Mouse (Mus musculus) kidney, embryonic 15.5 days (tissue): ENCODE measurements around the gene Olfr643. TPM values are rescaled to one million over a fixed set of nuclear protein-coding genes. Genes with fewer than 3 reads are reported as not detected.

Source experiments
- ATAC-seq: fragments of 200-750 bp; cut with Nextera tagmentation; replicated peaks from 2 replicates; pipeline ENCODE4 v1.8.0; 2017; ENCODE audit warnings: moderate TSS enrichment; ENCODE audit not compliant: low FRiP score
- H3K27ac ChIP-seq: fragments of 300-500 bp; sonication (generic); 2 replicates; pipeline ENCODE4 v1.5.1; 2015; ENCODE audit warnings: mild to moderate bottlenecking, inconsistent platforms
- H3K27me3 ChIP-seq: fragments of 300-500 bp; sonication (generic); 2 replicates; pipeline ENCODE4 v1.6.1; 2015; ENCODE audit warnings: inconsistent platforms
- H3K36me3 ChIP-seq: fragments of 300-500 bp; sonication (generic); 2 replicates; pipeline ENCODE4 v1.6.1; 2015; ENCODE audit warnings: inconsistent platforms
- H3K4me1 ChIP-seq: fragments of 300-500 bp; sonication (generic); 2 replicates; pipeline ENCODE4 v1.6.1; 2015; ENCODE audit warnings: inconsistent platforms
- H3K4me2 ChIP-seq: fragments of 300-500 bp; sonication (generic); 2 replicates; pipeline ENCODE4 v1.6.1; 2015; ENCODE audit warnings: moderate library complexity, mild to moderate bottlenecking, inconsistent platforms
- H3K4me3 ChIP-seq: fragments of 300-500 bp; sonication (generic); replicated peaks from 2 replicates; pipeline ENCODE4 v1.5.1; 2015; ENCODE audit warnings: mild to moderate bottlenecking, inconsistent platforms
- H3K9ac ChIP-seq: fragments of 300-500 bp; sonication (generic); 2 replicates; pipeline ENCODE4 v1.6.1; 2015; ENCODE audit warnings: mild to moderate bottlenecking, inconsistent platforms
- H3K9me3 ChIP-seq: fragments of 300-500 bp; sonication (generic); replicated peaks from 2 replicates; pipeline ENCODE4 v1.6.1; 2016; ENCODE audit warnings: inconsistent platforms
- WGBS: fragments of 180-500 bp; shearing (Covaris S2); methylation state at CpG from one replicate; pipeline ENCODE4 v1.1.7; 2015; ENCODE audit warnings: mixed read lengths; 5-methylcytosine and 5-hydroxymethylcytosine counted together
- polyA plus RNA-seq: library from polyadenylated mRNA; unstranded; fragments of >200 nt; fragmentation: Nextera tagmentation; extraction: Ambion mirVana; gene quantifications from 2 replicates; pipeline ENCODE4 v1.2.1, GENCODE M21; 2015

The Olfr643 gene
- polyA plus RNA-seq, 1 experiment from 2014 or later: not detected

DNA sequence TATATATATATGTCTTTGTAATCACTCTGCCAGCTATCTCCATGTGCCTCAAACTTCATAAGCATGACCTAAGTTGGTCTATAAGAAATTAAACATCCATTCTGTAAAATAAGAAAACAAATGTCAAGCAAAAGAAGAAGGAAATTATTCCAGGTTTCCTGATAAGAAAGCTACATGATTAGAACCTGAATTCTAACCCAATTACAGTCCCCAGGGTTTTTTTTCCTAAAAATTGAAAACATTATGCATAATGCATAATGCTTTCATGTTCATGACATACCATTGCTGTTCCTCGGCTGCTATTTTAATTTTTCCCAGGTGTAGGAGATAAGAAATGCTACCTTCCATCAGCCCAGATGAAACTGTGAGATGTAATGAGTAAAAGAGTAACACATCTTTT, 51.8 kb downstream of the Olfr643 start, which contains the start of gene Olfr645:
Gene Olfr645, minus strand, starts transcription at position 101 of the 400 bp plus-strand sequence.
- H3K27ac ChIP-seq: no peak within 1 kb of the TSS
- no peaks in the 10 kb centered on the region for H3K9me3 ChIP-seq
- WGBS: 77% methylated on average over 1 of the region's 1 CpGs
- H3K9ac ChIP-seq: no peak within 1 kb of the TSS
- no peaks in the 10 kb centered on the region for H3K27me3 ChIP-seq
- no peak within 1 kb of the TSS for H3K4me3 ChIP-seq
- H3K4me1 ChIP-seq: no peaks in the 10 kb centered on the region
- no peak within 1 kb of the TSS for H3K4me2 ChIP-seq
- no peaks in the 10 kb centered on the region for H3K36me3 ChIP-seq
- no peak for ATAC-seq

GRCm38 (mm10) chr7:104071769-104072168, 65.4 kb downstream of the Olfr643 start, which contains the start of gene Olfr644:
Gene Olfr644, minus strand, starts transcription at chr7:104071869.
- Histone ChIP-seq H3K4me2 (no peak within 1 kb of the TSS), H3K36me3 (no peaks in the 10 kb centered on the region), H3K27me3 (no peaks in the 10 kb centered on the region), H3K4me3 (no peak within 1 kb of the TSS), H3K9me3 (no peaks in the 10 kb centered on the region), H3K9ac (no peak within 1 kb of the TSS), H3K27ac (no peak within 1 kb of the TSS), H3K4me1 (no peaks in the 10 kb centered on the region)
- WGBS: 81% methylated on average over 2 of the region's 2 CpGs
- ATAC-seq: no peak

DNA sequence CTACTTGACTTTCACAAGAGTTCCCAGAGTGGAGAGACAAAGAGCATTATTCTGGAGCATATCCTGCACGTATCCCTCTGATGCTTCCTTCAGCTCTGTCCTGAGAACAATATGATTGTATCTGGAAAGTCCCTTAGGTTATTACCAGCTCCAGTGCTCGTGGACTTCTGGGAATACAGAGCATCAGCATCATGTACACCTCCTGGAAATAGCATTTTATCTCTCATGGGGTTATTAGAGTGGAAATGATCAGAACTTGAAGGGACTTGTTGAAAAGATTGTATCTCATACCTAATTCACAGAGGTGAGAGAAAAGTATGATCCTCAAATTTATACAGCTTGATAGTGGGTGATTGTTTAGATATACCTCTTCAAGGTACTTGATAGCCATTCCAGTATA, 75.9 kb downstream of the Olfr643 start, which contains the start of gene 4930516K23Rik:
Gene 4930516K23Rik, minus strand, starts transcription at position 101 of the 400 bp plus-strand sequence.
- Histone ChIP-seq H3K4me3 (no peak within 1 kb of the TSS), H3K9ac (no peak within 1 kb of the TSS), H3K4me2 (no peak within 1 kb of the TSS), H3K27ac (no peak within 1 kb of the TSS), H3K4me1 (no peaks in the 10 kb centered on the region), H3K27me3 (no peaks in the 10 kb centered on the region), H3K36me3 (no peaks in the 10 kb centered on the region), H3K9me3 (no peaks in the 10 kb centered on the region)
- ATAC-seq: no peak
- 55% methylated on average over 2 of the region's 2 CpGs for WGBS

- Histone ChIP-seq H3K27ac (no peak overlapping the region), H3K36me3 (no peaks in the 10 kb centered on the region), H3K4me2 (no peak overlapping the region), H3K9ac (no peak overlapping the region), H3K4me1 (no peaks in the 10 kb centered on the region), H3K9me3 (no peaks in the 10 kb centered on the region), H3K27me3 (no peaks in the 10 kb centered on the region), H3K4me3 (no peak overlapping the region)
- no peak for ATAC-seq
- WGBS: 94% methylated on average over 1 of the region's 1 CpGs
Observed at GRCm38 (mm10) chr7:104059215-104059614, 78.0 kb downstream of the Olfr643 start.

DNA sequence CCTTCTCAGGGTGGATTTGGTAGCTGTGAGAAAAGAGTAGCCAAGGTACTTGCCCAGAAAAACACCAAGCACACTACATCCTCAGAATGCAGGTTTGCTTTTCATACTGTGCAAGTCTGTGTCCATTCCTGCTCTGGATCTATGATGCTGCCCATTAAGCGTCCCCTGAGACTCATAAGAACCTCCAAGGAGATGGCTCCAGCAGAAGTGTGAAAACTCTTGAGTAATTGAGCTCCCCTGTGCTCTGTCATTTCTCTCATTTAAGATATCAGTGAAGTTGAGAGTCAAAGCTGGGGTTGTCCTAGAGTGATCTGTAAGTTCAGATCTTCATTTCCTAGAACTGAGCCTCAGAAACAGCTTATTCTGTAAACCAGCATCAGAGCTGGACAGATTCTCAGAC, 84.6 kb downstream of the Olfr643 start, which contains the start of gene Olfr642:
Gene Olfr642, minus strand, starts transcription at position 101 of the 400 bp plus-strand sequence.
- Histone ChIP-seq H3K36me3 (no peaks in the 10 kb centered on the region), H3K9ac (no peak within 1 kb of the TSS), H3K4me3 (no peak within 1 kb of the TSS), H3K27me3 (no peaks in the 10 kb centered on the region), H3K9me3 (no peaks in the 10 kb centered on the region), H3K4me1 (no peaks in the 10 kb centered on the region), H3K4me2 (no peak within 1 kb of the TSS), H3K27ac (no peak within 1 kb of the TSS)
- ATAC-seq: no peak
- 78% methylated on average over 1 of the region's 1 CpGs for WGBS

GRCm38 (mm10) chr7:104050745-104051144, 86.5 kb downstream of the Olfr643 start:
- WGBS: 87% methylated on average over 4 of the region's 4 CpGs
- no peak overlapping the region for H3K27ac ChIP-seq

DNA sequence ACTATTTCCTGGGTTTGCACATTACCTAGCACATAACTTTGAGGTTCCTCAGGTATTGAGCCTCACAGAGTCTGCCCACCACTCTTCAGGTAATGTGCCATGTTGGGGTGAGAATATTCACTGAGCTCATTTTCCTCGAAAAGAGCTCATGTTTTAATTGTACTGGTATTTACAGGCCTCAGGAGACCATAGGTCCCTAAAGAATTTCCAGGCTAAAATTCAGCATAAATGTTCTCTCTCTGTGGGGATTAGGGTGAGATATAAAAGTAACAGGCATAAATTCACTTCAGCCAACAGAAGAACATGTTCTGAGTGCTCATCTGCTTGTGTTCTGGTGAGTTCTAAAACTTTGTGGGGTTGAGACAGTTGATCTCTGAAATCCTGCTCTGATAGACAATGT, 102.1 kb downstream of the Olfr643 start, which contains the start of gene Olfr641:
Gene Olfr641, plus strand, starts transcription at position 301 of the 400 bp plus-strand sequence.
- Histone ChIP-seq H3K9ac (no peak within 1 kb of the TSS), H3K36me3 (no peaks in the 10 kb centered on the region), H3K9me3 (no peaks in the 10 kb centered on the region), H3K4me3 (no peak within 1 kb of the TSS), H3K27me3 (no peaks in the 10 kb centered on the region), H3K4me2 (no peak within 1 kb of the TSS), H3K27ac (no peak within 1 kb of the TSS), H3K4me1 (no peaks in the 10 kb centered on the region)
- WGBS: 82% methylated on average over 1 of the region's 1 CpGs
- ATAC-seq: no peak

More at GRCm38 (mm10) chr7:104050745-104051144, 86.5 kb downstream of the Olfr643 start:
- Histone ChIP-seq H3K9me3 (no peaks in the 10 kb centered on the region), H3K9ac (no peak overlapping the region), H3K4me1 (no peaks in the 10 kb centered on the region), H3K36me3 (no peaks in the 10 kb centered on the region), H3K4me2 (no peak overlapping the region), H3K4me3 (no peak overlapping the region), H3K27me3 (no peaks in the 10 kb centered on the region)
- no peak for ATAC-seq

- no peak overlapping the region for H3K27ac ChIP-seq
- H3K9ac ChIP-seq: no peak overlapping the region
- no peaks in the 10 kb centered on the region for H3K4me1 ChIP-seq
- no peak overlapping the region for H3K4me2 ChIP-seq
- WGBS: 79% methylated on average over 3 of the region's 3 CpGs
- H3K9me3 ChIP-seq: no peaks in the 10 kb centered on the region
- no peaks in the 10 kb centered on the region for H3K36me3 ChIP-seq
- no peak for ATAC-seq
- no peaks in the 10 kb centered on the region for H3K27me3 ChIP-seq
- no peak overlapping the region for H3K4me3 ChIP-seq
Observed at GRCm38 (mm10) chr7:104026978-104027377, 110.2 kb downstream of the Olfr643 start.

- H3K4me3 ChIP-seq: no peak within 1 kb of the TSS
- H3K27ac ChIP-seq: no peak within 1 kb of the TSS
- H3K36me3 ChIP-seq: no peaks in the 10 kb centered on the region
- no peaks in the 10 kb centered on the region for H3K4me1 ChIP-seq
- WGBS: 78% methylated on average over 6 of the region's 6 CpGs
- no peak within 1 kb of the TSS for H3K4me2 ChIP-seq
- H3K27me3 ChIP-seq: no peaks in the 10 kb centered on the region
- H3K9ac ChIP-seq: no peak within 1 kb of the TSS
- H3K9me3 ChIP-seq: no peaks in the 10 kb centered on the region
- no peak for ATAC-seq
Observed at GRCm38 (mm10) chr7:104025473-104025872, 111.7 kb downstream of the Olfr643 start, which contains the start of gene Olfr640. Gene Olfr640, minus strand, starts transcription at chr7:104025573.

- H3K4me1 ChIP-seq: no peaks in the 10 kb centered on the region
- no peak for ATAC-seq
- no peaks in the 10 kb centered on the region for H3K36me3 ChIP-seq
- H3K4me2 ChIP-seq: no peak overlapping the region
- H3K4me3 ChIP-seq: no peak overlapping the region
- H3K27ac ChIP-seq: no peak overlapping the region
- H3K9me3 ChIP-seq: no peaks in the 10 kb centered on the region
- no peak overlapping the region for H3K9ac ChIP-seq
- WGBS: 94% methylated on average over 6 of the region's 6 CpGs
- H3K27me3 ChIP-seq: no peaks in the 10 kb centered on the region
Observed at GRCm38 (mm10) chr7:104021651-104022050, 115.6 kb downstream of the Olfr643 start.

GRCm38 (mm10) chr7:104018953-104019352, 118.3 kb downstream of the Olfr643 start:
- no peak for ATAC-seq
- H3K4me3 ChIP-seq: no peak overlapping the region
- no peak overlapping the region for H3K4me2 ChIP-seq
- WGBS: 93% methylated on average over 1 of the region's 1 CpGs
- H3K9me3 ChIP-seq: no peaks in the 10 kb centered on the region
- H3K9ac ChIP-seq: no peak overlapping the region
- H3K36me3 ChIP-seq: no peaks in the 10 kb centered on the region
- no peaks in the 10 kb centered on the region for H3K27me3 ChIP-seq
- no peak overlapping the region for H3K27ac ChIP-seq
- H3K4me1 ChIP-seq: no peaks in the 10 kb centered on the region

DNA sequence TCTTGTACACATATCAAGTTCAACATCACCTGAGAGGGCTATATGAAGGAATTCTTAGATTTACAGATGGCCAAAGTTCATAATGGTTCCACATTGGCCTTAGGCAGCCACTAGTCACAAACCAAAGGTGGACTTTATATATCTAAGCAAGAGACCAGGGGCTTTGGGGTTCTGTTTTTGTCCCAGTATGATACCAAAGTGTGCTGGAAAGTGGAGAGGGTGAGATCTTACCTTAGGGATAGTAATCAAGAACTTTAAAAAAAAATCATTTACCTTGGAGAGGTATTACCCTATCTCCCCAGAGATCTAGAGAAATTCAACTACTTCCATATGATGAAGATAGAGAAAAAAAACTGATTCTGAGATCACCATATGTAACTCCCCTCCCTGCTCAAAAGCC, 120.0 kb downstream of the Olfr643 start, which contains the start of gene Olfr639:
Gene Olfr639, minus strand, starts transcription at position 101 of the 400 bp plus-strand sequence.
- H3K36me3 ChIP-seq: no peaks in the 10 kb centered on the region
- H3K27ac ChIP-seq: no peak within 1 kb of the TSS
- no peak within 1 kb of the TSS for H3K4me3 ChIP-seq
- no peak within 1 kb of the TSS for H3K9ac ChIP-seq
- no peaks in the 10 kb centered on the region for H3K9me3 ChIP-seq
- no peak within 1 kb of the TSS for H3K4me2 ChIP-seq
- H3K4me1 ChIP-seq: no peaks in the 10 kb centered on the region
- no peaks in the 10 kb centered on the region for H3K27me3 ChIP-seq
- ATAC-seq: no peak

DNA sequence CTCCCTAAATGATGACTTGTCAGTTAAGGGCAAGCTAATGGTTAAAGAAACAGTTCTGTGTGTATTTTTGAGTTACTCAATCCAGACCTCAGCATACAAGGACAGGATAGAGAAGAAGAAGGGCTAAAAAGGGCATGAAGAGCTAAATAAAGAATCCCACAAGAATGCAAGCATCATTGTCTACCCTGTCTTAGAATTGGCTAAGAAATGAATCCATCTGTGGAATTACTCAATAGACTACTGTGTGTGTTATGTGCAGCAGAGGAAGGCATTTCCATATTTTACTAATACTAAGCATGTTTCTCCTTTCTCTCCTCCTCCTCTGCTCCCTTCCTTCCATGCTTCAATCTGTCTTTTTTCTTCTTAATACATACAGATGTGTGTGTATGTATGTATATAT, 138.1 kb downstream of the Olfr643 start:
- Histone ChIP-seq H3K9ac (no peak overlapping the region), H3K27me3 (no peaks in the 10 kb centered on the region), H3K9me3 (no peaks in the 10 kb centered on the region), H3K36me3 (no peaks in the 10 kb centered on the region), H3K27ac (no peak overlapping the region), H3K4me1 (no peaks in the 10 kb centered on the region), H3K4me3 (no peak overlapping the region), H3K4me2 (no peak overlapping the region)
- ATAC-seq: no peak
